Mouse (Mus musculus) CH12.LX (cell line): Measurements from ENCODE around the gene Lrch4.

ENCODE experiments used
- CHD1 ChIP-seq: IDR thresholded peaks from 2 replicates; pipeline ENCODE4 v1.6.1; 2012; ENCODE audit warnings: low read depth, low read length, improper control_type of control experiment, inconsistent platforms
- CTCF ChIP-seq, 2 experiments: IDR thresholded peaks in 1 of 2; conservative IDR thresholded peaks in 1 of 2; 2 replicates each; pipeline ENCODE4 v1.5.1; 2011 to 2012; ENCODE audit warnings: low read depth in 2 of 2, low read length in 2 of 2, improper control_type of control experiment in 1 of 2, inconsistent platforms in 1 of 2, mild to moderate bottlenecking in 1 of 2, moderate library complexity in 1 of 2
- EP300 ChIP-seq: IDR thresholded peaks from 2 replicates; pipeline ENCODE4 v1.6.1; 2011; ENCODE audit warnings: low read length, improper control_type of control experiment
- HCFC1 ChIP-seq: IDR thresholded peaks from 2 replicates; pipeline ENCODE4 v1.6.1; 2012; ENCODE audit warnings: low read depth, mild to moderate bottlenecking, inconsistent platforms, low read length, improper control_type of control experiment
- MAX ChIP-seq: IDR thresholded peaks from 2 replicates; pipeline ENCODE4 v1.6.1; 2011; ENCODE audit warnings: low read length, improper control_type of control experiment
- NELFE ChIP-seq: IDR thresholded peaks from 2 replicates; pipeline ENCODE4 v1.6.1; 2011; ENCODE audit warnings: low read depth, low read length, improper control_type of control experiment
- POLR2A ChIP-seq: IDR thresholded peaks from 2 replicates; pipeline ENCODE4 v1.6.1; 2011; ENCODE audit warnings: low read depth, mild to moderate bottlenecking, improper control_type of control experiment, low read length
- RAD21 ChIP-seq: IDR thresholded peaks from 2 replicates; pipeline ENCODE4 v1.6.1; 2011; ENCODE audit warnings: low read depth, mild to moderate bottlenecking, low read length, improper control_type of control experiment, moderate library complexity
- UBTF ChIP-seq: IDR thresholded peaks from 2 replicates; pipeline ENCODE4 v1.6.1; 2012; ENCODE audit warnings: low read depth, mild to moderate bottlenecking, inconsistent platforms, low read length, improper control_type of control experiment, moderate library complexity
- USF2 ChIP-seq: conservative IDR thresholded peaks from 2 replicates; pipeline ENCODE4 v1.6.1; 2011; ENCODE audit warnings: low read depth, low read length, improper control_type of control experiment

DNA sequence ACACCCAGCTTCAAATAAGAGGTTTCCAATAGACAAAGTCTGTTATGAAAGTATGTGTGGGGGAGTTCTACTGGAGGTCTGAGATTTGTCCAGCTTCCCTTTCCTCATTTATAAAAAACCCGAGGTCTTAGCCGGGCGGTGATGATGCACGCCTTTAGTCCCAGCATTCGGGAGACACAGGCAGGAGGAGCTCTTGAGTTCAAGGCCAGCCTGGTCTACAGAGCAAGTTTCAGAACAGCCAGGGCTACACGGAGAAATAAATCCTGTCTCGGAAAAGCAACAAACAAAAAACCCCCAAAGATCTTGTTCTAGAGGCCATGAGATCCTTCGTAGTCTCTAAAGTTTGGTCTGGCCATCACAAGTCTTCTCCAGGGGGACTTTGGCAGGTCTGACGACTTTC is 930 bp upstream of the Lrch4 start:
- TF ChIP-seq CHD1 (no peak), CTCF (conservative IDR thresholded peaks at IDR 0.05 in 1 of 2, IDR thresholded peaks at IDR 0.05 in 1 of 2; ENCODE audit: low read depth in 2 of 2, low read length in 2 of 2) (peak in 1 of 2 experiments; percentile 41; a peak in 2 of 4 replicates), POLR2A (no peak), HCFC1 (no peak), MAX (0 out of 2 replicates have a peak, but pooled peaks have one; percentile 3), USF2 (no peak), EP300 (no peak), UBTF (no peak), RAD21 (no peak), NELFE (no peak)
